Mouse (Mus musculus): ENCODE measurements around the gene Hip1r. TPM values are rescaled to one million over a fixed set of nuclear protein-coding genes. Genes with fewer than 3 reads are reported as not detected.

Gene Hip1r
- polyA plus RNA-seq (2011; ENCODE audit: insufficient read depth, insufficient read length, low replicate concordance, missing spikeins) = 25.5 and 53.6 TPM in 2 replicates

DNA sequence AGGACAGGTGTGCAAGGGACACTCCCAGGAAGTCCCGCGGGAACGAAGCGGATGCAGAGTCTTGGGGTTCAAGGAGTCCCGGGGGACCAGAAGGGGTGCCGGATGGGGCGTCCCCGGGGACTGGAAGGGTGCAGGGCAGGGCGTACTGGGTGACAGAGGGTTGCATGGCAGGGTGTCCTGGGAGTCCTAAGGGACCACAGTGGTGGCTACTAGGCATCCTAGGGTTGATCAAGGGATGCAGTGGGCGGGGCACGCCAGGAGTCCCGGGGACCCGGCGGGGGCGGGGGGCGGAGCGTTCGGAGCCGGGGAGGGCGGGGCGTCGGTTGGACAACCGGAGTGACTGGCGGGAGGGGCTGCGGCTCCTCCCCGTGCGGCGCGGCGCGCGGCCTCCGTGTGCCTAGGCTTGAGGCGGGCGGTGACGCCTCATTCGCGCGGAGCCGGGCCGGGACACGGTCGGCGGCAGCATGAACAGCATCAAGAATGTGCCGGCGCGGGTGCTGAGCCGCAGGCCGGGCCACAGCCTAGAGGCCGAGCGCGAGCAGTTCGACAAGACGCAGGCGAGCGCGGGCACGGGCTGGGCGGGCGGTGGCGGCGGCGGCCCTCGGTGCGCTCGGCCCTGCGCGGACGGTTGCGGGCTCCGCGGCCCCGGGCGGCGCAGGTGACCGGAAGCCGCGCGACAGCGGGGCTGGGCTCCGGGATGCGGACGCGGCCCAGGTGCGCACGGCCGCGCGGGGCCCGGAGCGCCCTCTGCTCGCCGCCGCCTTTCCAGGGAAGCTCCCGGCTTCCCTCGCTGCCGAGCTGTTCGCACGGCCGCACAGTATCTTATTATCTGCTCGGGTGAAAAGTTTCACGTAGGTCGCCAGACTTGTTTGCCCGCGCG is at the start of gene Hip1r:
Gene Hip1r (plus strand): TSS at position 330 of the 880 bp plus-strand sequence.
- Histone ChIP-seq H3K27ac (ENCODE audit: control insufficient read depth, insufficient read depth, low read depth, low read length, poor library complexity) (peak within 1 kb of the TSS; percentile 97), H3K4me3 (replicated peaks; ENCODE audit: control insufficient read depth, low read depth, low read length) (peak within 1 kb of the TSS; percentile 84), H3K4me1 (ENCODE audit: control insufficient read depth, insufficient read depth, low read length) (peaks cover 7% of the 10 kb centered on the region)
- no peak for TF ChIP-seq CTCF (IDR thresholded peaks at IDR 0.05; ENCODE audit: control insufficient read depth, insufficient read depth, low read length)
- TF ChIP-seq POLR2A (IDR thresholded peaks at IDR 0.05; ENCODE audit: borderline replicate concordance, control insufficient read depth, low read depth, low read length) = peak; percentile 85; the same call in 1 of the 2 replicates
- WGBS = 3% methylated on average over 105 of the region's 106 CpGs

DNA sequence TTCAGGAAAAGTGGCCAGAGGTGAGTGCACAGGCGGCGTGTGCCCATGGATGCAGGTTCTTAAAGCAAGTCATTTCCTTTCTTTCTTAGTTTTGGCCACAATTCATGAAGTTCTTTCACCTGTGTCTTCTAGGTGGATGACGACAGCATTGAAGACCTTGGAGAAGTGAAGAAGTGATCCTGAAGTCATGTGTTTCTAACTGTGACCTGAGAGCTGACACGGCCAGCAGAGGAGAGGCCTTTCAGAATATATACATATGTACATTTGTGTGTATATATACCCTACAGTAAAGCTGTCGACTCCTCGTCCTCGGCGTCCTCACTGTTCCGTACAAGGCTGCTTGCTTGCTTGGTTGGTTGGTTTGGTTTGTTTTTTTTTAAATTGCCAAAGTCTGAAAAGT is 46.3 kb upstream of the Hip1r start, which contains the start of gene Gm43518:
Gene Gm43518 (plus strand): TSS at position 301 of the 400 bp plus-strand sequence.
- Histone ChIP-seq H3K27ac (ENCODE audit: control insufficient read depth, insufficient read depth, low read depth, low read length, poor library complexity) (no peak within 1 kb of the TSS), H3K4me1 (ENCODE audit: control insufficient read depth, insufficient read depth, low read length) (peaks cover 1% of the 10 kb centered on the region; the same call in 1 of the 2 replicates), H3K4me3 (replicated peaks; ENCODE audit: control insufficient read depth, low read depth, low read length) (no peak within 1 kb of the TSS)
- 91% methylated on average over 9 of the region's 9 CpGs for WGBS
- TF ChIP-seq POLR2A (IDR thresholded peaks at IDR 0.05; ENCODE audit: borderline replicate concordance, control insufficient read depth, low read depth, low read length) (no peak), CTCF (IDR thresholded peaks at IDR 0.05; ENCODE audit: control insufficient read depth, insufficient read depth, low read length) (no peak)

DNA sequence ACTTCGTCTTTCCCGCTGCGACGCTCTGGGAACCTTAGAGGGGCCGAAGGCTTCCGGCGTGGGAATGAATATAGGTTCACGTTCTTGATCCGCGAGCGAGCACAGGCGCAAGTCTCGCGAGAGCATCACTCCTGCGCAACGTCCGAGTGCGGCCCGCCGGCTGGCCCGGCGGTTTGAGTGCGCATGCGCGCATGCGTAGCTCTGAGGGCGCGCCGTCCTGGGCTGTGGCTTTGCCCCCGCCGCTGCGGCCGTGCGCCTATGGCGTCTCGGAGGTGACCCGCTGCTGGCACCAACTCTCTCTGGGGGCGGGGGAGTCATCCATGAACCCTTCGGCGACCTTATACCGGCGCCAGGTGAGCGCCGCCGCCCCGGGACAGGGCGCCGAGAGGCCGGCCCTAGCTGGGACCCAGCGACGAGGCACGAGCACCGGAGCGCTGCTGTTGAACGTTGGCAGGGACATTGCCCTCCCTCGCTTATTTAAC is 42.9 kb upstream of the Hip1r start, which contains the start of gene Ccdc62:
Gene Ccdc62 (plus strand): TSS at position 172 of the 482 bp plus-strand sequence.
- Histone ChIP-seq H3K27ac (ENCODE audit: control insufficient read depth, insufficient read depth, low read depth, low read length, poor library complexity) (peak within 1 kb of the TSS; percentile 93), H3K4me3 (replicated peaks; ENCODE audit: control insufficient read depth, low read depth, low read length) (peak within 1 kb of the TSS; percentile 75), H3K4me1 (ENCODE audit: control insufficient read depth, insufficient read depth, low read length) (peaks cover 1% of the 10 kb centered on the region; the same call in 1 of the 2 replicates)
- WGBS = under 1% methylated on average over 56 of the region's 56 CpGs
- TF ChIP-seq POLR2A (IDR thresholded peaks at IDR 0.05; ENCODE audit: borderline replicate concordance, control insufficient read depth, low read depth, low read length) = peak; percentile 97
- 0 out of 2 replicates have a peak, but pooled peaks have one; percentile 10 for TF ChIP-seq CTCF (IDR thresholded peaks at IDR 0.05; ENCODE audit: control insufficient read depth, insufficient read depth, low read length)

DNA sequence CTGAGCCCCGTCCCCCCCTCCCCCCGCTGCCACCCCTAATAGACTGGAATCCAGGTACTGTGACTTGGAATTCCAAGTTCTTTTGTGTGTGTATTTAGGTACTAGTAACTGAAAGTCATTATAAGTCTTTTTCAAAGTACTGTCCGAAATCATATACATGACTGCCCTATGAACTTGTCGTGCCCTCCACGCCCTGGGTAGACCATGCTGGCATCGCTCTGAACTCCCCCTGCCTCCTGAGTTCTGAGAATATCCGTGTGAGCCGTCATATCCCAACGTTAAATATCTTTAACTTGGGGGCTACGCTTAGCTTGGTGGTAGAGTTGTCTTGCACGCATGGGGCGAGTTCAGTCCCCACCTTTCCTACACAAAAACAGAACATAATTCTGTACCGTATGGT is 42.3 kb upstream of the Hip1r start:
- peaks cover 1% of the 10 kb centered on the region; the same call in 1 of the 2 replicates for H3K4me1 ChIP-seq (ENCODE audit: control insufficient read depth, insufficient read depth, low read length)
- H3K27ac ChIP-seq (ENCODE audit: control insufficient read depth, insufficient read depth, low read depth, low read length, poor library complexity) = no peak overlapping the region
- 34% methylated on average over 13 of the region's 13 CpGs for WGBS
- TF ChIP-seq POLR2A (IDR thresholded peaks at IDR 0.05; ENCODE audit: borderline replicate concordance, control insufficient read depth, low read depth, low read length) (no peak), CTCF (IDR thresholded peaks at IDR 0.05; ENCODE audit: control insufficient read depth, insufficient read depth, low read length) (no peak)
- peak overlapping the region; percentile 75 for H3K4me3 ChIP-seq (replicated peaks; ENCODE audit: control insufficient read depth, low read depth, low read length)

DNA sequence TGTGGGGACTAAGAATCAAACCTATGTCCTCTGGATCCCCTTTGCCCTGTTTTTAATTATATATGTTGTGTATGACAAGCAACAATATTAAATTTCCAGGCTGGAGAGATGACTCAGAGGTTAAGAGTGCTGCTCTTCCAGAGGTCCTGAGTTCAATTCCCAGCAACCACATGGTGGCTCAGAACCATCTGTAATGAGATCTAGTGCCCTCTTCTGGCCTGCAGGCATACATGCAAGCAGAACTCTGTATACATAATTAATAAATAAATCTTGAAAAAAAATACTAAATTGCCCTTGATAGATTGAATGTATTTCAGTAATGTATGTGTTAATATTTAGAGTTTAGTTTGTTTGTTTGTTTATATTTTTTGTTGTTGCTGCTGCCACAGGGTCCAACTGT is 40.5 kb upstream of the Hip1r start:
- Histone ChIP-seq H3K27ac (ENCODE audit: control insufficient read depth, insufficient read depth, low read depth, low read length, poor library complexity) (no peak overlapping the region), H3K4me1 (ENCODE audit: control insufficient read depth, insufficient read depth, low read length) (peaks cover 1% of the 10 kb centered on the region; the same call in 1 of the 2 replicates), H3K4me3 (replicated peaks; ENCODE audit: control insufficient read depth, low read depth, low read length) (no peak overlapping the region)
- TF ChIP-seq CTCF (IDR thresholded peaks at IDR 0.05; ENCODE audit: control insufficient read depth, insufficient read depth, low read length) = no peak

DNA sequence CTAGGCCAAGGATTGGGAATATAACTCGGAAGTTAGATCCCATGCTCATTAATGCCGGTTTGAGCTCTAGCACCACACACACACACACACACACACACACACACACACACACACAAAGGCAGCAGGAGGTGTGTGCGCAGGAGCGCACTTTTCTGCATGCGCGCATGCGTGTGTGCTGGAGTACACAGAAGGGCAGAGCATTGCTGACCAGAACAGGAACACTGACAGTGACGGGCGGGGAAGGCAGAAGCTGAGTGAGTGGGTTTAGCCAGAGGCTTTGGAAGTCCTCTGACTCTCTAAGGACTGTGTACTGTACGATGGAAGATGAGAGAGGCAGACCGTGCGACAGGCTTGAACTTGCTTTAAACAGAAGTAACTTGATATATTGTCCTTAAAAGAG is 39.9 kb upstream of the Hip1r start:
- 83% methylated on average over 12 of the region's 12 CpGs for WGBS
- Histone ChIP-seq H3K27ac (ENCODE audit: control insufficient read depth, insufficient read depth, low read depth, low read length, poor library complexity) (no peak overlapping the region), H3K4me1 (ENCODE audit: control insufficient read depth, insufficient read depth, low read length) (peaks cover 1% of the 10 kb centered on the region; the same call in 1 of the 2 replicates), H3K4me3 (replicated peaks; ENCODE audit: control insufficient read depth, low read depth, low read length) (no peak overlapping the region)
- TF ChIP-seq CTCF (IDR thresholded peaks at IDR 0.05; ENCODE audit: control insufficient read depth, insufficient read depth, low read length) (no peak), POLR2A (IDR thresholded peaks at IDR 0.05; ENCODE audit: borderline replicate concordance, control insufficient read depth, low read depth, low read length) (no peak)

DNA sequence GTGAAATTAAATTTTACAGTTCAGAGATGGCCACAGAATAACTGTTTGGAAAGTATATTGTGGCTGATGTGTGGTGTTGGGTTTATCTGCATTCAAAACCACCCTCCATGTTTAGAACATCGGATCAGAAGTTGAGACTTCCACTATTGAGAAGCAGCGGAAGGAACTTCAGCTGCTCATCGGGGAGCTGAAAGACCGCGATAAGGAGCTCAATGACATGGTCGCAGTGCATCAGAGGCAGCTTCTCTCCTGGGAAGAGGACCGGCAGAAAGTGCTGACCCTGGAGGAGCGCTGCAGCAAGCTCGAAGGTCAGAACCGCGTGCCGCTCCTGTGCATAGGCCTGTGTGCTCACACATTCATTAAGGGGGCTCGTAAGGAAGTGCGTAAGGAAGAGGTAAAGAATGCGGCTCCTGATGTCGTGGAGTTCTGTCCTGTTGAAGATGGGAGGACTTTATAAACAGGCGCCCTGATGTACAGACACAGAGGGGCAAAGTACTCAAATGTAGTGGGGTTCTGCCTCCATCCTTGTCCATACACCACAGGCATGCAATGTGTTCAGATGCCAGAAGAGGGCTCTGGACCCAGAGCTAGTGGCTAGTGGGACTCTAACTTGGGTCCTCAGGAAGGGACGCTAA is 39.4 kb upstream of the Hip1r start:
- WGBS = 71% methylated on average over 18 of the region's 18 CpGs
- no peak overlapping the region for H3K27ac ChIP-seq (ENCODE audit: control insufficient read depth, insufficient read depth, low read depth, low read length, poor library complexity)
- no peak overlapping the region for H3K4me3 ChIP-seq (replicated peaks; ENCODE audit: control insufficient read depth, low read depth, low read length)
- TF ChIP-seq POLR2A (IDR thresholded peaks at IDR 0.05; ENCODE audit: borderline replicate concordance, control insufficient read depth, low read depth, low read length) (no peak), CTCF (IDR thresholded peaks at IDR 0.05; ENCODE audit: control insufficient read depth, insufficient read depth, low read length) (peak; percentile 37; the same call in 1 of the 2 replicates)
- H3K4me1 ChIP-seq (ENCODE audit: control insufficient read depth, insufficient read depth, low read length) = peaks cover 4% of the 10 kb centered on the region; the same call in 1 of the 2 replicates

DNA sequence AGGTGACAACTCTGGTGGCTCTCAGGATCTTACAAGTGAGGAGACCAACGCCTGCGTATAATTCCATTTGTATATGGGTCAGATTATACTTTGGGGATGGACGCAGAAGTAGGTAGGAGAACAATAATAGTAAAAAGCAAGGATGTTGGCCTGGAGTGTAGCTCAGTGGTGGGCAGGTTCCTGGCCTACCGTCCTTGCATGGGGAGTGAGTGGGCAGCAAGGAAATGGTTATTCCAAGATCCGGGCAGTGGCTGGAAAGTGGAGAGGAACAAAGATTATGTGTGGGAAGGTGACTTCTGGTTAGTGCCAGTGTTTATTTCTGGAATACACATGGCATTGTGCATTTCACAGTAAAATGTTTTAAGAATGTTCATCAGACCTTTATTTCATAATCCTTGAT is 37.5 kb upstream of the Hip1r start:
- 90% methylated on average over 5 of the region's 5 CpGs for WGBS
- no peak for TF ChIP-seq POLR2A (IDR thresholded peaks at IDR 0.05; ENCODE audit: borderline replicate concordance, control insufficient read depth, low read depth, low read length)
- no peak for TF ChIP-seq CTCF (IDR thresholded peaks at IDR 0.05; ENCODE audit: control insufficient read depth, insufficient read depth, low read length)
- H3K4me3 ChIP-seq (replicated peaks; ENCODE audit: control insufficient read depth, low read depth, low read length) = no peak overlapping the region
- peaks cover 4% of the 10 kb centered on the region; the same call in 1 of the 2 replicates for H3K4me1 ChIP-seq (ENCODE audit: control insufficient read depth, insufficient read depth, low read length)
- no peak overlapping the region for H3K27ac ChIP-seq (ENCODE audit: control insufficient read depth, insufficient read depth, low read depth, low read length, poor library complexity)

Measured in bone marrow, adult 2 months (tissue).